In genomic region chr5:28317253-28317916, GRCm38 (mm10) we compare ENCODE assay signal across 8 mouse cellular contexts. TPM values are rescaled to one million over a fixed set of nuclear protein-coding genes. Genes with fewer than 3 reads are reported as not detected.
DNase-seq lines count a peak whose midpoint lies in the region; ATAC-seq and TF ChIP-seq lines count a peak whose summit lies in the region.

No protein-coding gene starts in this region.

- peak overlapping the region; percentile 69 for H3K4me2 ChIP-seq in embryonic facial prominence, embryonic 12.5 days (replicated peaks)
- H3K4me2 ChIP-seq in intestine, embryonic 16.5 days (ENCODE audit: low read depth, low read length), result peak overlapping the region; percentile 83
- H3K4me2 ChIP-seq in midbrain, postnatal 0 days (ENCODE audit: low read depth, low read length, poor library complexity, severe bottlenecking), result peak overlapping the region; percentile 57

- H3K4me3 ChIP-seq in embryonic facial prominence, embryonic 12.5 days, result peak overlapping the region; percentile 94
- H3K4me3 ChIP-seq in intestine, embryonic 16.5 days (ENCODE audit: low read length), result peak overlapping the region; percentile 92
- peak overlapping the region; percentile 99 for H3K4me3 ChIP-seq in midbrain, postnatal 0 days (ENCODE audit: low read depth, low read length)

- H3K9ac ChIP-seq in embryonic facial prominence, embryonic 12.5 days, result peak overlapping the region; percentile 100
- peak overlapping the region; percentile 100 for H3K9ac ChIP-seq in intestine, embryonic 16.5 days (ENCODE audit: low read depth, low read length)
- H3K9ac ChIP-seq in midbrain, postnatal 0 days (replicated peaks; ENCODE audit: low read length, poor library complexity, severe bottlenecking), result peak overlapping the region; percentile 100

- ATAC-seq in embryonic facial prominence, embryonic 12.5 days (ENCODE audit: insufficient number of reproducible peaks, insufficient read depth, low FRiP score, low TSS enrichment), result peak; percentile 47
- peak; percentile 73 for ATAC-seq in intestine, embryonic 16.5 days
- peak; percentile 70 for ATAC-seq in midbrain, postnatal 0 days (ENCODE audit: low FRiP score)

- H3K4me1 ChIP-seq in embryonic facial prominence, embryonic 12.5 days, result peaks cover 11% of the 10 kb centered on the region
- peaks cover 9% of the 10 kb centered on the region for H3K4me1 ChIP-seq in intestine, embryonic 16.5 days (ENCODE audit: control insufficient read depth, insufficient read depth, low read length)
- H3K4me1 ChIP-seq in midbrain, postnatal 0 days (ENCODE audit: insufficient read depth, low read length), result peaks cover 21% of the 10 kb centered on the region; the same call in 1 of the 2 replicates

- peak; percentile 52 for DNase-seq in ovary, postnatal 10 days (ENCODE audit: low spot score)
- DNase-seq in ovary, adult 18-20 months (ENCODE audit: low spot score), result no peak
- no peak for DNase-seq in midbrain, postnatal 0 days (ENCODE audit: low spot score)
- no peak for DNase-seq in adrenal gland, adult 2 months
- no peak for DNase-seq in cerebellum, adult 18-20 months
- no peak for DNase-seq in kidney, postnatal 4 days

- no peaks in the 10 kb centered on the region for H3K9me3 ChIP-seq in embryonic facial prominence, embryonic 12.5 days
- H3K9me3 ChIP-seq in intestine, embryonic 16.5 days (ENCODE audit: control insufficient read depth, low read length), result no peaks in the 10 kb centered on the region
- H3K9me3 ChIP-seq in midbrain, postnatal 0 days (ENCODE audit: low read length), result no peaks in the 10 kb centered on the region

- WGBS in embryonic facial prominence, embryonic 12.5 days, result under 1% methylated on average over 44 of the region's 62 CpGs
- under 1% methylated on average over 60 of the region's 62 CpGs for WGBS in intestine, embryonic 16.5 days
- WGBS in midbrain, postnatal 0 days, result under 1% methylated on average over 58 of the region's 62 CpGs

- no peaks in the 10 kb centered on the region for H3K36me3 ChIP-seq in embryonic facial prominence, embryonic 12.5 days
- H3K36me3 ChIP-seq in intestine, embryonic 16.5 days (ENCODE audit: control insufficient read depth, insufficient read depth, low read length), result no peaks in the 10 kb centered on the region
- H3K36me3 ChIP-seq in midbrain, postnatal 0 days (ENCODE audit: insufficient read depth, low read length), result no peaks in the 10 kb centered on the region

- H3K27me3 ChIP-seq in embryonic facial prominence, embryonic 12.5 days, result no peaks in the 10 kb centered on the region
- H3K27me3 ChIP-seq in intestine, embryonic 16.5 days (replicated peaks; ENCODE audit: control insufficient read depth, insufficient read depth, low read length), result no peaks in the 10 kb centered on the region
- no peaks in the 10 kb centered on the region for H3K27me3 ChIP-seq in midbrain, postnatal 0 days (ENCODE audit: insufficient read depth, low read length)

- H3K27ac ChIP-seq in embryonic facial prominence, embryonic 12.5 days, result peak overlapping the region; percentile 100
- peak overlapping the region; percentile 100 for H3K27ac ChIP-seq in intestine, embryonic 16.5 days (ENCODE audit: low read length)
- H3K27ac ChIP-seq in midbrain, postnatal 0 days (ENCODE audit: low read depth, low read length), result peak overlapping the region; percentile 100

- no peak for TF ChIP-seq CTCF in midbrain, postnatal 0 days (IDR thresholded peaks at IDR 0.05)

RNA-seq across cellular contexts. Expression of gene Rbm33, which starts 0.5 kb away (rescaled TPM):
- polyA plus RNA-seq in embryonic facial prominence, embryonic 12.5 days (2016; fragmentation: Nextera tagmentation; extraction: Ambion mirVana), result 16.0 and 17.6 TPM in 2 replicates
- 6.5 and 6.8 TPM in 2 replicates for polyA plus RNA-seq in intestine, embryonic 16.5 days (2015; fragmentation: Nextera tagmentation; extraction: Ambion mirVana)
- 31.6 and 36.1 TPM in 2 replicates for total RNA-seq in midbrain, postnatal 0 days (2014; rRNA removed)
- polyA plus RNA-seq in midbrain, postnatal 0 days (2015; fragmentation: Nextera tagmentation; extraction: Ambion mirVana), result 10.3 and 13.8 TPM in 2 replicates
- 10 to 100 TPM; 34.4 to 48.4 TPM for total RNA-seq in adrenal gland, adult 2 months (2021)
- 26.4 and 36.5 TPM in 2 replicates for polyA plus RNA-seq in adrenal gland, adult 2 months (2012; rRNA removed)
